Comparison of ENCODE assay signal across 8 mouse cellular contexts in genomic region chr10:110931913-110932560, GRCm38 (mm10). TPM values are rescaled to one million over a fixed set of nuclear protein-coding genes. Genes with fewer than 3 reads are reported as not detected.
DNase-seq lines count a peak whose midpoint lies in the region; ATAC-seq and TF ChIP-seq lines count a peak whose summit lies in the region.

No protein-coding gene starts in this region.

- peaks cover 42% of the 10 kb centered on the region for H3K36me3 ChIP-seq in C2C12 (ENCODE audit: control insufficient read depth, insufficient read depth)
- H3K36me3 ChIP-seq in ES-Bruce4 (ENCODE audit: control insufficient read depth, insufficient read depth, low read length, poor library complexity, severe bottlenecking): peaks cover 25% of the 10 kb centered on the region
- H3K36me3 ChIP-seq in forebrain, embryonic 14.5 days (ENCODE audit: control insufficient read depth, insufficient read depth, low read length): peaks cover 7% of the 10 kb centered on the region; the same call in 1 of the 2 replicates
- H3K36me3 ChIP-seq in limb, embryonic 12.5 days: peaks cover 28% of the 10 kb centered on the region
- no peaks in the 10 kb centered on the region for H3K36me3 ChIP-seq in midbrain, embryonic 14.5 days (ENCODE audit: control insufficient read depth, insufficient read depth, low read length)

- peak overlapping the region; percentile 24; the same call in 1 of the 2 replicates for H3K9ac ChIP-seq in ES-Bruce4 (ENCODE audit: low read depth, poor library complexity, severe bottlenecking)
- H3K9ac ChIP-seq in forebrain, embryonic 14.5 days (ENCODE audit: low read length): peak overlapping the region; percentile 26; the same call in 1 of the 2 replicates
- no peak overlapping the region for H3K9ac ChIP-seq in limb, embryonic 12.5 days (replicated peaks)
- H3K9ac ChIP-seq in midbrain, embryonic 14.5 days (replicated peaks; ENCODE audit: low read length): peak overlapping the region; percentile 14

- no peak for TF ChIP-seq CTCF in C2C12 (IDR thresholded peaks at IDR 0.05; ENCODE audit: control insufficient read depth, insufficient read depth, insufficient read length)
- TF ChIP-seq CTCF in ES-Bruce4 (IDR thresholded peaks at IDR 0.05; ENCODE audit: low read depth, low read length): no peak

- no peaks in the 10 kb centered on the region for H3K9me3 ChIP-seq in ES-Bruce4 (replicated peaks; ENCODE audit: control insufficient read depth, insufficient read depth, low read length, poor library complexity, severe bottlenecking)
- H3K9me3 ChIP-seq in forebrain, embryonic 14.5 days (replicated peaks; ENCODE audit: control insufficient read depth, low read length): no peaks in the 10 kb centered on the region
- H3K9me3 ChIP-seq in limb, embryonic 12.5 days: no peaks in the 10 kb centered on the region
- no peaks in the 10 kb centered on the region for H3K9me3 ChIP-seq in midbrain, embryonic 14.5 days (ENCODE audit: control insufficient read depth, low read length)

- peak; percentile 76 for ATAC-seq in forebrain, embryonic 14.5 days
- ATAC-seq in limb, embryonic 12.5 days (ENCODE audit: insufficient number of reproducible peaks, insufficient read depth, low FRiP score, low TSS enrichment, low read depth): peak; percentile 46; the same call in 1 of the 2 replicates
- peak; percentile 70; the same call in 1 of the 2 replicates for ATAC-seq in midbrain, embryonic 14.5 days (ENCODE audit: low FRiP score, low TSS enrichment)

- H3K79me2 ChIP-seq in C2C12 (ENCODE audit: control insufficient read depth, insufficient read depth): peaks cover 68% of the 10 kb centered on the region

- peak overlapping the region; percentile 23 for H3K4me2 ChIP-seq in forebrain, embryonic 14.5 days (ENCODE audit: low read length)
- H3K4me2 ChIP-seq in limb, embryonic 12.5 days: peak overlapping the region; percentile 46
- peak overlapping the region; percentile 35 for H3K4me2 ChIP-seq in midbrain, embryonic 14.5 days (ENCODE audit: low read length)

- H3K4me3 ChIP-seq in C2C12 (ENCODE audit: insufficient read depth, poor library complexity, severe bottlenecking) (peak overlapping the region; percentile 3), ES-Bruce4 (ENCODE audit: low read depth, low read length) (peak overlapping the region; percentile 48)
- H3K4me3 ChIP-seq in forebrain, embryonic 14.5 days (ENCODE audit: low read depth, low read length): 0 out of 2 replicates have a peak overlapping the region, but pooled peaks have one; percentile 6
- H3K4me3 ChIP-seq in limb, embryonic 12.5 days (replicated peaks): no peak overlapping the region
- H3K4me3 ChIP-seq in midbrain, embryonic 14.5 days (replicated peaks; ENCODE audit: low read depth, low read length): no peak overlapping the region

- peak; percentile 70; the same call in 1 of the 2 replicates for TF ChIP-seq EP300 in ES-Bruce4 (IDR thresholded peaks at IDR 0.05; ENCODE audit: insufficient read depth, low read depth, low read length)

- WGBS in forebrain, embryonic 14.5 days: 52% methylated on average over 20 of the region's 20 CpGs
- WGBS in limb, embryonic 12.5 days: 62% methylated on average over 20 of the region's 20 CpGs
- WGBS in midbrain, embryonic 14.5 days: 63% methylated on average over 20 of the region's 20 CpGs

- H3K79me3 ChIP-seq in C2C12 (ENCODE audit: low read depth): peaks cover 22% of the 10 kb centered on the region

- peak; percentile 73 for DNase-seq in forebrain, embryonic 14.5 days (ENCODE audit: low spot score)
- DNase-seq in midbrain, embryonic 14.5 days: peak; percentile 75
- DNase-seq in thymus, postnatal 10 days (ENCODE audit: low spot score in 2 of 2): peak; percentile 36 to 58
- DNase-seq in gastrocnemius, postnatal 25 days: no peak
- DNase-seq in layer of hippocampus, adult 18-20 months (ENCODE audit: low spot score in 2 of 2): no peak

- H3K4me1 ChIP-seq in ES-Bruce4 (ENCODE audit: control insufficient read depth, insufficient read depth, low read length): peaks cover 2% of the 10 kb centered on the region
- H3K4me1 ChIP-seq in forebrain, embryonic 14.5 days (ENCODE audit: control insufficient read depth, insufficient read depth, low read length): peaks cover 25% of the 10 kb centered on the region
- peaks cover 55% of the 10 kb centered on the region for H3K4me1 ChIP-seq in limb, embryonic 12.5 days (replicated peaks)
- H3K4me1 ChIP-seq in midbrain, embryonic 14.5 days (ENCODE audit: control insufficient read depth, insufficient read depth, low read length): peaks cover 18% of the 10 kb centered on the region

- H3K27me3 ChIP-seq in C2C12 (ENCODE audit: control insufficient read depth, insufficient read depth, insufficient read length) (no peaks in the 10 kb centered on the region), ES-Bruce4 (ENCODE audit: control insufficient read depth, insufficient read depth, low read length, poor library complexity, severe bottlenecking) (no peaks in the 10 kb centered on the region)
- H3K27me3 ChIP-seq in forebrain, embryonic 14.5 days (replicated peaks; ENCODE audit: control insufficient read depth, insufficient read depth, low read length): no peaks in the 10 kb centered on the region
- H3K27me3 ChIP-seq in limb, embryonic 12.5 days: no peaks in the 10 kb centered on the region
- H3K27me3 ChIP-seq in midbrain, embryonic 14.5 days (ENCODE audit: control insufficient read depth, insufficient read depth, low read length): no peaks in the 10 kb centered on the region

- H3K27ac ChIP-seq in ES-Bruce4 (ENCODE audit: insufficient read depth, low read length): peak overlapping the region; percentile 92
- peak overlapping the region; percentile 28 for H3K27ac ChIP-seq in forebrain, embryonic 14.5 days (ENCODE audit: low read depth, low read length)
- peak overlapping the region; percentile 86 for H3K27ac ChIP-seq in limb, embryonic 12.5 days
- H3K27ac ChIP-seq in midbrain, embryonic 14.5 days (replicated peaks; ENCODE audit: low read depth, low read length): peak overlapping the region; percentile 60

- no peak for TF ChIP-seq POLR2A in ES-Bruce4 (IDR thresholded peaks at IDR 0.05; ENCODE audit: insufficient read depth, low read length)

- H3ac ChIP-seq in C2C12 (ENCODE audit: control insufficient read depth, insufficient read length, low read depth): peak overlapping the region; percentile 36

TF ChIP-seq in C2C12, 6 proteins besides CTCF, POLR2A, EP300 and RAD21:
- TF ChIP-seq MYOD1 (IDR thresholded peaks at IDR 0.05; ENCODE audit: control insufficient read depth, insufficient read length, low read depth): peak; percentile 22
- no peak for TF ChIP-seq CEBPB (IDR thresholded peaks at IDR 0.05; ENCODE audit: low read depth)
- TF ChIP-seq FOSL1 (IDR thresholded peaks at IDR 0.05; ENCODE audit: insufficient read depth, low read length, poor library complexity, severe bottlenecking): no peak
- no peak for TF ChIP-seq MYOG (IDR thresholded peaks at IDR 0.05; ENCODE audit: control insufficient read depth, extremely low read depth, insufficient read length)
- peak; percentile 56 for TF ChIP-seq MAX (IDR thresholded peaks at IDR 0.05)
- no peak for TF ChIP-seq USF1 (IDR thresholded peaks at IDR 0.05; ENCODE audit: low read depth)

RNA-seq across cellular contexts. Expression of gene Csrp2, which starts 12.4 kb away (rescaled TPM):
- polyA plus RNA-seq in C2C12 (2012; fragmentation: generic; extraction: Trizol) (398 TPM), ES-Bruce4 (2011; ENCODE audit: insufficient read depth, insufficient read length, low read depth, missing spikeins) (221 and 242 TPM in 2 replicates)
- 181 and 218 TPM in 2 replicates for polyA plus RNA-seq in forebrain, embryonic 14.5 days (2014; fragmentation: Nextera tagmentation; extraction: Ambion mirVana)
- polyA plus RNA-seq in limb, embryonic 12.5 days (2016; fragmentation: Nextera tagmentation; extraction: Ambion mirVana): 182 and 188 TPM in 2 replicates
- 88.3 and 92.4 TPM in 2 replicates for polyA plus RNA-seq in midbrain, embryonic 14.5 days (2014; fragmentation: Nextera tagmentation; extraction: Ambion mirVana)
- total RNA-seq in gastrocnemius, postnatal 25 days (2021): 10 to 100 TPM in 1 of 2 experiments, 1 to 10 TPM in 1; 8.8 to 15.2 TPM
- 10 to 100 TPM; 15.0 to 16.5 TPM for total RNA-seq in layer of hippocampus, adult 18-20 months (2021)

Comparison
In these comparisons a context has a peak if more than half of its experiments do, and no peak if none do; other contexts are left out.
1. H3K4me3 ChIP-seq: peak in C2C12 (single experiment), ES-Bruce4 (single experiment) and forebrain, embryonic 14.5 days (single experiment); none in limb, embryonic 12.5 days (single experiment) and midbrain, embryonic 14.5 days (single experiment).
2. H3K27ac ChIP-seq: peak in every context shown above with its lines; median percentile 92 in ES-Bruce4; 86 in limb, embryonic 12.5 days; 60 in midbrain, embryonic 14.5 days; 28 in forebrain, embryonic 14.5 days.
3. DNase-seq: peak in forebrain, embryonic 14.5 days (single experiment), midbrain, embryonic 14.5 days (single experiment) and thymus, postnatal 10 days (2 of 2); none in gastrocnemius, postnatal 25 days (single experiment) and layer of hippocampus, adult 18-20 months (0 of 2).
4. Peak in every context shown above with its lines, with median percentiles within 50 percentile points of each other: ATAC-seq and H3K4me2 ChIP-seq.